Mouse (Mus musculus) ES-Bruce4 (cell line): ENCODE measurements around the gene Dync1i1. TPM values are rescaled to one million over a fixed set of nuclear protein-coding genes. Genes with fewer than 3 reads are reported as not detected.

Experiments
- H3K27ac ChIP-seq: 2 replicates; pipeline ENCODE4 v1.5.1; 2012; ENCODE audit warnings: low read length, inconsistent platforms; ENCODE audit not compliant: insufficient read depth
- H3K27me3 ChIP-seq: 2 replicates; pipeline ENCODE4 v1.6.1; 2012; ENCODE audit warnings: mild to moderate bottlenecking, low read length, inconsistent platforms; ENCODE audit not compliant: control insufficient read depth, poor library complexity, insufficient read depth, severe bottlenecking
- H3K36me3 ChIP-seq: 2 replicates; pipeline ENCODE4 v1.6.1; 2012; ENCODE audit warnings: inconsistent platforms, mild to moderate bottlenecking, low read length, moderate library complexity; ENCODE audit not compliant: control insufficient read depth, poor library complexity, insufficient read depth, severe bottlenecking
- H3K4me1 ChIP-seq: one replicate; pipeline ENCODE4 v1.8.1; 2011; ENCODE audit warnings: low read length; ENCODE audit not compliant: control insufficient read depth, insufficient read depth
- H3K4me3 ChIP-seq: 2 replicates; pipeline ENCODE4 v1.5.1; 2011; ENCODE audit warnings: low read depth, mild to moderate bottlenecking, low read length
- H3K9ac ChIP-seq: 2 replicates; pipeline ENCODE4 v1.6.1; 2012; ENCODE audit warnings: low read depth, mild to moderate bottlenecking, inconsistent platforms; ENCODE audit not compliant: poor library complexity, severe bottlenecking
- H3K9me3 ChIP-seq: replicated peaks from 2 replicates; pipeline ENCODE4 v1.6.1; 2012; ENCODE audit warnings: mild to moderate bottlenecking, low read length, inconsistent platforms; ENCODE audit not compliant: control insufficient read depth, poor library complexity, insufficient read depth, severe bottlenecking
- CTCF ChIP-seq: IDR thresholded peaks from one replicate; pipeline ENCODE4 v1.8.1; 2011; ENCODE audit warnings: low read depth, low read length
- EP300 ChIP-seq: IDR thresholded peaks from 2 replicates; pipeline ENCODE4 v1.6.1; 2011; ENCODE audit warnings: low read depth, low read length; ENCODE audit not compliant: insufficient read depth
- POLR2A ChIP-seq: IDR thresholded peaks from one replicate; pipeline ENCODE4 v1.8.1; 2011; ENCODE audit warnings: low read length; ENCODE audit not compliant: insufficient read depth
- polyA plus RNA-seq: library from polyadenylated mRNA; stranded (reverse); fragments of >200 nt; gene quantifications from 2 replicates; pipeline ENCODE4 v1.2.4, GENCODE M21; 2011; ENCODE audit warnings: low read depth; ENCODE audit not compliant: missing spikeins, insufficient read depth, insufficient read length

Dync1i1 gene
- polyA plus RNA-seq, 1 experiment: 0.25 TPM

DNA sequence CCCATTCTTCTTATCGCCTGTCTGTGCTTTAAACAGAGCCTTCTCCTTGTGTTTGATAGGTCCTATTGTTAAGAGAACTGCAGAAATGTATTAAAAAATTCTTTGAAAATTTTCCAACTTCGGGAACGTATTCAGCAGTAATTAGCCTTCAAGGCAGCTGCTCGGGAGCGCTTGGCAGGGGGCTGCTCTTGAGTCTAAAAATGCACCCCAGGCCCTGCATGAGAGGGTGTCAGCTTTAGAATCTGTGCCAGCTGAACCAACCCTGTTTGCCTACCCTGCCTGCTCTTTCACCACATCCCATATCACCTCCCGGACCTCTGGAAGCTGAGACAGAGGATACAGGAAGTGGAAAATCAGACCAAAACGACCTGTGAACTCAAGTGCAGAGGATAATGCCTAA is 267.6 kb downstream of the Dync1i1 start:
- no peak overlapping the region for H3K27ac ChIP-seq

DNA sequence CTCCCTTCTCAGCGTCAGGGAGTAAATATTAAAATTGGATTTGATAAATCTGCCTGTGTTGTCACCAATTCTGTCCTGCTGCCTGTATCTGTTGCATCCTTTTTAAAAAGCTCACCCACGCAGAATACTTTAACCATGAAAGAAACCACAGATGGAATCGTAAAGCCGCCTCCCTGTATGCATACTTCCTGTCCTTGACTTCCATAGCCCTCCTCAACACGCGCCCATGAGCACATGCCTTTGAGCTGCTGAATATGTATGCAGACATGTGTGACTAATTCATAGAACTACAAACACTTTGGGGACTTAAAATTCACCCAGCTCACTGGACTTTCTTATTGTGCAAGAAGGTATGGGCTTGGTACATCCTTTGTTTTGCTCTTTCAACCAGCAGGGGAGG is 272.1 kb downstream of the Dync1i1 start:
- Histone ChIP-seq H3K4me3 (no peak overlapping the region), H3K4me1 (no peaks in the 10 kb centered on the region), H3K27ac (no peak overlapping the region), H3K9ac (no peak overlapping the region), H3K27me3 (no peaks in the 10 kb centered on the region), H3K9me3 (no peaks in the 10 kb centered on the region; the same call in 1 of the 2 replicates), H3K36me3 (no peaks in the 10 kb centered on the region)
- TF ChIP-seq EP300: no peak
- TF ChIP-seq POLR2A: no peak
- no peak for TF ChIP-seq CTCF

More for the DNA sequence above, 267.6 kb downstream of the Dync1i1 start:
- Histone ChIP-seq H3K9ac (no peak overlapping the region), H3K27me3 (no peaks in the 10 kb centered on the region), H3K9me3 (no peaks in the 10 kb centered on the region; the same call in 1 of the 2 replicates), H3K4me1 (no peaks in the 10 kb centered on the region), H3K36me3 (no peaks in the 10 kb centered on the region), H3K4me3 (no peak overlapping the region)
- TF ChIP-seq EP300 (no peak), CTCF (no peak), POLR2A (no peak)

DNA sequence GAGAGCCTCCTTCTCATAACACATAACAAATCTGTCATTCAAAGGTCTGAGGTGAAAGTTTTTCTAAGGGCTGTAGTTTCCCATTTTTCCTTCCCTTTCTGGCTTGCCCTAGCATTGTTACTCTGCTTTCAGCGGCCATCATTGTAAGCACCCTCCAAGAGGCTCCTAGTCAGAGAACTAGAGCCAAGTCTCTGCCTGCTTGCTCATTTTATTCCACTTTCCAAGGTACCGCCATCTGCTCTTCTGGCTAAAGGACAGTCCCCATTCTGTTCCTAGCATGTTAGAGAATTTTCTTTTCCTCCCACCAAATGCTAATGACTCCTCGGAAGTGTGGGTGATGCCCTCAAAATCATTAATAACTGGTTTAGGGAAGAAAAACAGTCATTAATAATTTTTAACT is 276.6 kb downstream of the Dync1i1 start:
- no peak overlapping the region for H3K9ac ChIP-seq
- H3K36me3 ChIP-seq: no peaks in the 10 kb centered on the region
- TF ChIP-seq EP300 (no peak), POLR2A (no peak), CTCF (no peak)
- H3K4me3 ChIP-seq: no peak overlapping the region
- no peaks in the 10 kb centered on the region for H3K9me3 ChIP-seq
- H3K27ac ChIP-seq: no peak overlapping the region
- H3K4me1 ChIP-seq: no peaks in the 10 kb centered on the region
- peaks cover 3% of the 10 kb centered on the region; the same call in 1 of the 2 replicates for H3K27me3 ChIP-seq

DNA sequence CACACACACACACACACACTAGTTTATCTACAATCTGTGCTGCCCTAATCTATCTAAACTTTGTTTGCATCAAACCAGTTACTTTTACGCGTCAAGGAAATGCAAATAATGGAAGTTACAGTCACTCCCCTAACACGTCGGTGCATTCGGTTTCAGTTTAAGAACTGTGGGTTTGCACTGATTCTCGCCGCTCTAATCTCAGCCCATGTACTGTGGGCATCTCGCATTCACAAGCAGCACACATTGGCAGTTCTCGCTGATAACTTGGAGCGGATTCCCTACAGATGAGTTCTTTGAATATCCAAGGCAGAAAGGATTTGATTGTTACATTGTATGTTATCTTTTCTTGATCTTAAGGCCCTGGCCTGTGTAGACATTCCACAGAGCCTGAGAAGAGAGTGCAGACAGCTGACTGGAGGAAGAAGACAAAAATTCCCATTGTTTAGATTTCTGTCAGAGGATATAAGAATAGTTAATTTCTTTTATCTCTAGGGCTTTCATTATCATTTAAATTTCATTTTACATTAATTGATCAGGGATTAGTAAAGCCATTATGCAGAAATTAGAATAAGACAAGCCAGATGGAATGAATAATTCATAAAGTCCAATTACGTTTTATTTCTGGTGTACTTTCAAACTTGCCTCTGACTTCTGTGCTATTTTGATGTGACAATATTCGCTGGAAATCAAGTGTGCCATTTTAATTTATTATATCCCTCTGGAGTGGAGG is 279.5 kb downstream of the Dync1i1 start:
- TF ChIP-seq CTCF (no peak), EP300 (no peak), POLR2A (no peak)
- Histone ChIP-seq H3K4me1 (no peaks in the 10 kb centered on the region), H3K36me3 (no peaks in the 10 kb centered on the region), H3K9me3 (no peaks in the 10 kb centered on the region), H3K27ac (no peak overlapping the region), H3K27me3 (peaks cover 3% of the 10 kb centered on the region; the same call in 1 of the 2 replicates), H3K4me3 (no peak overlapping the region), H3K9ac (no peak overlapping the region)

DNA sequence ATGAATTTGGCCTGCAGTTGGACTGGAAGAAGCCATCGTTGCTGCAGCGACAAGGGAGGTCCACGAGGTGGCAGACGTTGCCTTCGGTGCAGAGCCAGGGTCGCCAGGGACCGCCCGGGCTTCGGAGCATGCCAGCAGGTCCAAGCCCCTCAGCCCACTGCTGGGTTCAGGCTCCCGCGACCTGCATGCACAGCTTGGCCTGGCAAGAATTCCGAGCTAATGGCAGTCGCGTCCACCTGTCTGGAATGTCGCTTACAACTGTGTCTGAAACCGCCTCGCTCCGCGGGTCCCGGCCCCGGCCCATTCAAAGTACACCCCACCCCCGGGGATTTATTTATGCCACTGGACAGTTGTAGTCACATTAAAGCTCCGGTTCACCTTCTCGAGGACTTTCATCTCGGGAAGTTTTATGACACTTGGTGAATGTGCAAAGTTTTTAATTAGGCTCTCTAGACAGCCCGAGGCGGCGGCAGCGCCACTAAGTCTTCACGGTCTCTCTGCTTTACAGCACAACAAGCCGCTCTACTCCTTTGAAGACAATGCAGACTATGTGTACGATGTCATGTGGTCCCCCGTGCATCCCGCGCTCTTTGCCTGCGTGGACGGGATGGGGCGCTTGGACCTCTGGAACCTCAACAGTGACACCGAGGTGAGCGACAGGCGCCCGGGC is 280.5 kb downstream of the Dync1i1 start:
- Histone ChIP-seq H3K9me3 (no peaks in the 10 kb centered on the region), H3K4me1 (no peaks in the 10 kb centered on the region), H3K4me3 (peak overlapping the region; percentile 59), H3K36me3 (no peaks in the 10 kb centered on the region), H3K9ac (0 out of 2 replicates have a peak overlapping the region, but pooled peaks have one; percentile 23), H3K27ac (no peak overlapping the region), H3K27me3 (peaks cover 3% of the 10 kb centered on the region; the same call in 1 of the 2 replicates)
- TF ChIP-seq EP300 (0 out of 2 replicates have a peak, but pooled peaks have one; percentile 30), POLR2A (no peak), CTCF (peak; percentile 91)

DNA sequence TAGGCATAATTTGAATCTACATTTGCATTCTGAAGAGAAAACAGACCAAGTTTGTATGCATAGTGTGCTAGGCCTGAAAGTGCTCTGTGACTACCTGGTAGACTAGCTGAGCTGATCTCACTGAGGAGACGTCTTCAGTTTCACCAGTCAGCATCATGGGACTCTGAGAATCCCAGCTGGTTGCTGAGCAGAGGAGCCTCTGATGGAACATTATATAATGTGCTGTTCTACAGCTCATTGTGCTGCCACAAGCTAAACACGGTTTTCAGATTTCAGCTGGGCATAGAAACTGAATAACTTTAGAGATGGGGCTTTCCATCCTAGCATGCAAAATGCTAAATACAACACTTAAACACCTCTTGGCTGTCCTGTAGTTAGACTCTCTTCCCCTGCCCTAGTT is 285.9 kb downstream of the Dync1i1 start:
- Histone ChIP-seq H3K9ac (no peak overlapping the region), H3K4me3 (no peak overlapping the region), H3K27me3 (peaks cover 2% of the 10 kb centered on the region; the same call in 1 of the 2 replicates), H3K4me1 (no peaks in the 10 kb centered on the region), H3K36me3 (no peaks in the 10 kb centered on the region), H3K27ac (no peak overlapping the region), H3K9me3 (no peaks in the 10 kb centered on the region)
- TF ChIP-seq CTCF (no peak), POLR2A (no peak), EP300 (no peak)
